Mouse (Mus musculus) embryonic fibroblast, embryonic 13.5 days (primary cell): Measurements from ENCODE around the gene Pcgf2.

ENCODE experiments used
- CTCF ChIP-seq: IDR thresholded peaks from 2 replicates; pipeline ENCODE4 v1.5.1; 2011; ENCODE audit warnings: mild to moderate bottlenecking, control low read depth, low read length, moderate library complexity, borderline replicate concordance; ENCODE audit not compliant: insufficient read depth
- POLR2A ChIP-seq: IDR thresholded peaks from 2 replicates; pipeline ENCODE4 v1.6.1; 2011; ENCODE audit warnings: low read depth, mild to moderate bottlenecking, control low read depth, low read length, moderate library complexity

DNA sequence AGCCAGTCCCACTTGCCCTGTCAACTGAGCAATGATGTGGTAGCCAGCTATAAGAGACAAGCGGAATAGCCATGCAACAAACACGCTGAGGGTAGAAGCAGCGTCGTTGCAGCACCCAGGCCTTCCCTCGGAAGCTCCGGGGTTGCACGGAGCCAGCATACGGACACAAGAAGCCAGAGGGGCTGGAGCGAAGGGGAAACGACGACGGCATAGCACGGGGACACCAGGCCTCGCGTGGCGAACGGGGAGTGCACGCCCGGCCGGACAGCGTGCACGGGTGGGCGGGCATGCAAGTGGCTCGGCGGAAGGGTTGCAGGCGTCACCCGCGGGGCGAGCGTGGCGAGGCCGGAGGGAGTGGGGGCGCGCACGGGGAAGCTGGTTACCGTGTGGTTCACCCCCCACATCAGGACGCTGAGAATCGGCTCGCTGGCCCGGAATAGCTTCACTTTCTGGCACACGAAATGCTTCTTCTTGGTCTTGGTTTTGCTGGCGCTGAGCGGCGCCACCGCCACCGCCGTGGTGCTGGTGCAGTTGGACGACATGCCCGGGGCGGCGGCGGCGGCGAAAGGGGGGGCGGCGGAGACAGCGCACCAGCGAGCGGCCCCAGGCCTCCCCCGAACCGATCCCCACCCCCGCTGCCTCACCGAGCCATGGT, 43.9 kb upstream of the Pcgf2 start, which contains the start of gene Pip4k2b:
- TF ChIP-seq CTCF (no peak), POLR2A (peak; percentile 52; the same call in 1 of the 2 replicates)
